Mouse (Mus musculus) forebrain, postnatal 0 days (tissue): ENCODE results near the gene Vmp1. TPM values are rescaled to one million over a fixed set of nuclear protein-coding genes. Genes with fewer than 3 reads are reported as not detected.
A peak's percentile ranks its signal among the peaks of the same experiment; 100 is the strongest.

ENCODE experiments used
- ATAC-seq: fragments of 200-750 bp; cut with Nextera tagmentation; 2 replicates; pipeline ENCODE4 v1.8.0; 2017; ENCODE audit warnings: mild to moderate bottlenecking, moderate library complexity
- DNase-seq: peaks from one replicate; pipeline ENCODE4 v3.0.0-alpha.2; 2015
- H3K27ac ChIP-seq: fragments of 300-500 bp; sonication (generic); 2 replicates; pipeline ENCODE4 v1.5.1; 2014; ENCODE audit warnings: low read depth, mild to moderate bottlenecking, antibody characterized with exemption, low read length, moderate library complexity, mixed read lengths
- H3K27me3 ChIP-seq: fragments of 300-500 bp; sonication (generic); 2 replicates; pipeline ENCODE4 v1.6.1; 2014; ENCODE audit warnings: mild to moderate bottlenecking, low read length, mixed read lengths; ENCODE audit not compliant: insufficient read depth
- H3K36me3 ChIP-seq: fragments of 300-500 bp; sonication (generic); 2 replicates; pipeline ENCODE4 v1.6.1; 2014; ENCODE audit warnings: mild to moderate bottlenecking, moderate library complexity; ENCODE audit not compliant: insufficient read depth
- H3K4me1 ChIP-seq: fragments of 300-500 bp; sonication (generic); 2 replicates; pipeline ENCODE4 v1.6.1; 2014; ENCODE audit warnings: antibody characterized with exemption; ENCODE audit not compliant: insufficient read depth
- H3K4me2 ChIP-seq: fragments of 300-500 bp; sonication (generic); 2 replicates; pipeline ENCODE4 v1.6.1; 2014; ENCODE audit warnings: low read depth, mild to moderate bottlenecking, moderate library complexity
- H3K4me3 ChIP-seq: fragments of 300-500 bp; sonication (generic); 2 replicates; pipeline ENCODE4 v1.5.1; 2014; ENCODE audit warnings: low read depth, low read length, mixed read lengths
- H3K9ac ChIP-seq: fragments of 300-500 bp; sonication (generic); 2 replicates; pipeline ENCODE4 v1.6.1; 2014; ENCODE audit warnings: mild to moderate bottlenecking
- H3K9me3 ChIP-seq: fragments of 300-500 bp; sonication (generic); 2 replicates; pipeline ENCODE4 v1.6.1; 2016; ENCODE audit warnings: low read length
- CTCF ChIP-seq: sonication (generic); IDR thresholded peaks from 2 replicates; pipeline ENCODE4 v1.5.1; 2016; ENCODE audit warnings: antibody characterized with exemption, control low read depth, low read depth
- WGBS: fragments of 180-500 bp; shearing (Covaris S2); extraction: QIAGEN DNeasy Blood & Tissue Kit; methylation state at CpG from one replicate; pipeline ENCODE4 v1.1.7; 2014; 5-methylcytosine and 5-hydroxymethylcytosine counted together
- polyA plus RNA-seq: library from polyadenylated mRNA; unstranded; fragments of >200 nt; fragmentation: Nextera tagmentation; extraction: Ambion mirVana; gene quantifications from 2 replicates; pipeline ENCODE4 v1.2.1, GENCODE M21; 2015
- total RNA-seq: library from RNA; depleted of rRNA; stranded (reverse); fragments of >200 nt; gene quantifications from 2 replicates; pipeline ENCODE4 v1.2.3, GENCODE M21; 2014; rRNA removed

Gene Vmp1
- 59.5 and 66.7 TPM in 2 replicates for total RNA-seq
- polyA plus RNA-seq, result 130 and 131 TPM in 2 replicates

- peak; percentile 98 for DNase-seq
- Histone ChIP-seq H3K4me2 (peak within 1 kb of the TSS; percentile 76), H3K4me3 (peak within 1 kb of the TSS; percentile 79), H3K27me3 (no peaks in the 10 kb centered on the region), H3K9ac (peak within 1 kb of the TSS; percentile 80), H3K9me3 (no peaks in the 10 kb centered on the region), H3K36me3 (no peaks in the 10 kb centered on the region), H3K27ac (peak within 1 kb of the TSS; percentile 83), H3K4me1 (peaks cover 15% of the 10 kb centered on the region; the same call in 1 of the 2 replicates)
- peak; percentile 99 for ATAC-seq
- no peak for TF ChIP-seq CTCF
- 1% methylated on average over 56 of the region's 56 CpGs for WGBS
Observed at GRCm38 (mm10) chr11:86683395-86684125, at the start of gene Vmp1, which contains the start of gene Ptrh2. Gene Vmp1 (minus strand): TSS chr11:86683836. Gene Ptrh2 (plus strand): TSS chr11:86683985.

DNA sequence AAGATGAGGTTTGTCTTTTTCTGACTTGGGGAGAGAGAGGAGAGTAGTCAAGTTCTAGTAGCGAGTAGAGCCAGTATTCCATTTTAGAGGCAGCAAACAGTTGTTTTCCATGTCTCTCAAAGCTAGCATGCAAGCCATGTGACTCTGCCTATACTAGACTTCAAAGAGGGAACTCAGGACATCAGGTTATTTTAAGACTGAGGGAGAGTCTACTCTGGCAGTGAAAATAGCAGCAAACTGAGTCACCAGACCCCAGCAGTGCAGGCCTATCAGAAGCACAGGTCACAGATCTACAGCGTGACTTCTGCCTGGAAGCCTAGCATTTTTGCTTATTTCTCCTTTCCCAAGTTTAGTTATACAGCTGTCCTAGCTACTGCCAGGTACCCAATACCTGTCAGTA is 47.8 kb upstream of the Vmp1 start:
- H3K27me3 ChIP-seq, result no peaks in the 10 kb centered on the region
- no peaks in the 10 kb centered on the region for H3K4me1 ChIP-seq
- H3K4me2 ChIP-seq, result no peak overlapping the region
- no peak overlapping the region for H3K27ac ChIP-seq
- H3K36me3 ChIP-seq, result peaks cover 33% of the 10 kb centered on the region
- H3K9me3 ChIP-seq, result no peaks in the 10 kb centered on the region
- TF ChIP-seq CTCF, result no peak
- H3K4me3 ChIP-seq, result no peak overlapping the region
- no peak for ATAC-seq
- H3K9ac ChIP-seq, result no peak overlapping the region
- no peak for DNase-seq
- WGBS, result 87% methylated on average over 2 of the region's 2 CpGs

DNA sequence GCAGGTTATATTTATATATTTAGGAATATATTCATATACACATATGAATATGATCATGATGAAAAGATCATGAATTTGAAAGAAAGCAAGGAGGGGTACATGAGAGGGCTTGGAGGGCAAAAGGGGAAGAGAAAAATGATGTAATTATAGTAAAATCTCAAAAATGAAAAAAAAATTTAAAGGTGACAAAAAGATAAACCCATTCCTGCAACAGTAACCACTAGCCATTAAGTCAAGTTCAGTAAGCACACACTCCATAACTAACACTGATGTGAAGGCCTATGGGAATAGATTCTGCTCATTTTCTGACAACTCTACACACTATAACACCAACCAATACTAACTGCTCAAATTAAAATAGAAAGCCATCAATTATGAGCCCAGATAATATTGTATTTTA is 42.0 kb upstream of the Vmp1 start:
- Histone ChIP-seq H3K4me1 (no peaks in the 10 kb centered on the region), H3K4me3 (no peak overlapping the region), H3K9ac (no peak overlapping the region), H3K4me2 (no peak overlapping the region), H3K27me3 (no peaks in the 10 kb centered on the region), H3K9me3 (no peaks in the 10 kb centered on the region), H3K36me3 (peaks cover 58% of the 10 kb centered on the region), H3K27ac (no peak overlapping the region)
- DNase-seq (no peak), ATAC-seq (no peak)
- TF ChIP-seq CTCF, result no peak

DNA sequence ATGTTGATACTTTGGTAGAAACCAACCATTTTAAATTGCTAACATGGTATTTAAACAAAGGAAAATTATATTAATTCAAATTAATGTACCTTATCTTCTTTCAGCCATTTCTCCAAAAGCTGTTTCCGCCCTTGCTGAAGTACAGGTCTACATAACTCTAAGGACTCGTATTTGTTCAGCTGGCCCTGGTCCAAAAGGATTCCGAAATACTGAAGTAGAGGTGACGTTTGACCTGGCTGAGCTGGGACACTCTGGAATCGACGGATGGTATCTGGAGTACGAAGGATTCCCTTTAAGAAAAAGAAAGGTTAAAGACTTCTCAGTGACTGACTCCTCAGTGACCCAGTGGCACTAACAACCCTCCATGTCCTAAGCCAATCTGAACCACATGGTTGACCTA is 41.3 kb upstream of the Vmp1 start:
- Histone ChIP-seq H3K9me3 (no peaks in the 10 kb centered on the region), H3K9ac (no peak overlapping the region), H3K27me3 (no peaks in the 10 kb centered on the region), H3K4me1 (no peaks in the 10 kb centered on the region), H3K27ac (no peak overlapping the region), H3K36me3 (peaks cover 61% of the 10 kb centered on the region), H3K4me3 (no peak overlapping the region), H3K4me2 (no peak overlapping the region)
- DNase-seq (no peak), ATAC-seq (no peak)
- no peak for TF ChIP-seq CTCF
- 91% methylated on average over 7 of the region's 7 CpGs for WGBS

- Histone ChIP-seq H3K27ac (no peak overlapping the region), H3K4me3 (no peak overlapping the region), H3K27me3 (no peaks in the 10 kb centered on the region), H3K4me2 (no peak overlapping the region), H3K36me3 (peaks cover 64% of the 10 kb centered on the region), H3K9ac (no peak overlapping the region), H3K9me3 (no peaks in the 10 kb centered on the region), H3K4me1 (no peaks in the 10 kb centered on the region)
- DNase-seq, result no peak
- WGBS, result 93% methylated on average over 3 of the region's 3 CpGs
- no peak for TF ChIP-seq CTCF
- ATAC-seq, result no peak
Observed at GRCm38 (mm10) chr11:86724004-86724403, 40.4 kb upstream of the Vmp1 start.

GRCm38 (mm10) chr11:86719390-86719789 is 35.8 kb upstream of the Vmp1 start:
- Histone ChIP-seq H3K36me3 (peaks cover 61% of the 10 kb centered on the region), H3K4me3 (no peak overlapping the region)

GRCm38 (mm10) chr11:86718369-86718768 is 34.7 kb upstream of the Vmp1 start:
- H3K27me3 ChIP-seq, result no peaks in the 10 kb centered on the region
- H3K4me2 ChIP-seq, result no peak overlapping the region
- no peak overlapping the region for H3K9ac ChIP-seq
- no peak for DNase-seq
- no peak for ATAC-seq
- H3K27ac ChIP-seq, result no peak overlapping the region
- no peak for TF ChIP-seq CTCF
- H3K4me3 ChIP-seq, result no peak overlapping the region
- WGBS, result 95% methylated on average over 3 of the region's 3 CpGs
- H3K9me3 ChIP-seq, result no peaks in the 10 kb centered on the region
- H3K4me1 ChIP-seq, result no peaks in the 10 kb centered on the region
- peaks cover 61% of the 10 kb centered on the region for H3K36me3 ChIP-seq

More at GRCm38 (mm10) chr11:86719390-86719789, 35.8 kb upstream of the Vmp1 start:
- Histone ChIP-seq H3K9ac (no peak overlapping the region), H3K4me2 (no peak overlapping the region), H3K27ac (no peak overlapping the region), H3K4me1 (no peaks in the 10 kb centered on the region), H3K9me3 (no peaks in the 10 kb centered on the region), H3K27me3 (no peaks in the 10 kb centered on the region)
- TF ChIP-seq CTCF, result no peak
- ATAC-seq, result no peak
- no peak for DNase-seq
- 90% methylated on average over 8 of the region's 8 CpGs for WGBS
